Mouse (Mus musculus): ENCODE data around the gene Foxj3.
"Not testable (repeated sequence)": the region's sequence is repeated elsewhere in the genome, so short reads cannot be mapped to it uniquely, and the experiment has no call there.

Gene Foxj3

DNA sequence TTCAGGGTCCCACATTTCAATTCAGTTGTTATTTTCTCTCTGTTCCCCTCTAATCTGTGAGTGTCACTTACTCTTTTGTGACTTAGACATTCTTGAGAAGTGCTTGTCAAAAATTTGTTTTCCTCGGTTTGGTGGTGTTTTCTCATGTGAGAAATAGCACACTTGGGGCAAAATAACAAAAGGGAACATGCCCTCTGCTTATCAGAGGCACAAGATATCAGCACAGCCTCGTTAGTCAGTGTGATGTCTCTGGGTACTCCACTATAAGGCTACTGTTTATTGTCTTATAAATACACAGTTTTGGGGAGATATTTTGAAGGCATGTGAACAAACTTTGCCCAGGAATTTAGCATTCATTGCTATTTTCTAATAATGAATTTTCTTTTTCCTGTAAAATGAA lies 37.7 kb downstream of the Foxj3 start:
- no peak for DNase-seq

GRCm38 (mm10) chr4:119575459-119575858 lies 38.7 kb downstream of the Foxj3 start:
- no peak for DNase-seq

DNA sequence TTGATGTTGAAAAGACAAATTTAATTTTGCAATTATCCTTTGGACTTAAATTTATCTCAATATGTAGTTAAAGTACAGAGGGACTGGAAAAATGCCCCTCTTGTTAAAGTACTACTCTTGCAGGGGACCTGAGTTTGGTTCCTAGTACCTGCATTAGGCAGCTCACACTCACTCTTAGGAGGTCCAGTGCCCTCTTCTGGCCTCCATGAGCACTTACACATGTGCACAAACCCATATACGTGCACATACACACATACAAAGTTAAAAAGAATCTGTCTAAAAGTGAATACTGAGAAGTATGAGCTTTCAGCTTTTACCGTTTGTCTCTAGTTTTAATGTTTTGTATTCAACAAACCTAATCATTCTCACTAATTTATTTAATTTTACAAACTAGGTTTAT lies 51.2 kb downstream of the Foxj3 start:
- DNase-seq, result no peak

DNA sequence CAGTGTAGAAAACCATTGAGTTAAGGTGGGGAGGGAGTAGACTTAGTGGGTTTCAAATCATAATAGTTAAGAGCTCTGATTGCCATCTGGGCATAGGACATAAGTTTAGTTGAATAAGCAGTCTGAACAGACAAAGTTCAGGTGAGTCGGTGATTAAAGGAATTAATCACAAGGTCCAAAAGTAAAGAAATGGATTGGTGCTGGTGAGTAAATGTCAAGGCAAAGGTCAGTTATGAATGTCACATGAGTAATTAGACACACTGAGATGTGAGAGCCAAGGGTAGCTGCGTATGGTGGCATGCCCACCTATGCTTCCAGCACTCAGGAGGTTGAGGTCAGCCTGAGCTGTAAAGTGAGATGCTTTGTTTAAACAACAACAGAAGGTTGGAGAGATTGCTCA lies 52.6 kb downstream of the Foxj3 start:
- DNase-seq, result no peak

DNA sequence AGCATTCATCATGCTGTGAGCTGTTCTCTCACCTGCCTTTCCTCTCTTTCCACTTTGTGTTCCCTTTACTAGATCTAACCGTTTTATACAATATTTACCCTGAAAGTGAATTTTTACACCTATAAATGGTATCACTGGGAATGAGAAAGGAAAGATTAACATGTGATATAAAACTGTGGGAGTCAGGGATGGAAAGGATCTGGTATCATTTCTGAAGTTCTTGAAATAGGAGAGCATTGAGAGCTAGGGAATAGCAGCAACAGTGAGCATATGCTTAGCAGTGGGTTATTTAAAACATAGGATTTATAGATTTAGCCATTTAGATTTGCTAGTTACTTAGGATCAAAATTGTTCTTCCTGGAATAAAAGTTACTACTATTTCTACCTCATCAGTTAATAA lies 53.2 kb downstream of the Foxj3 start:
- DNase-seq, result no peak

DNA sequence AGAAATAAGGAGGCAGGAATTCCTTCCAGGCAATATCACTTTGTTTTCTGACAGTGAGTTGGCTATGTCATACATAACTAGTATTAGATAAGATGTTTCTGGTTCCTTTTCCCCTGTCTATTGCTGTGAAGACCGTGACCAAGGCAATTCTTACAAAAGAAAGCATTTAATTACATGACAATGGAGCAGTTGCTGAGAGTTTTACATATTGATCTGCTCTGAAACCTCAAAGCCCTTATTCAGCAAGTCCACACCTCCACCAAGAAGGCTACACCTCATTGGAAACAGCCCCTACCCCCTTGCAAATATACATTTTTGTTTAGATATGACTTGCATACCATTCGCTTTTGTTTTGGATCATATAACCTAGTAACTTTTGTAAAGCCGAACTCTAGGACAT lies 55.7 kb downstream of the Foxj3 start:
- DNase-seq, result no peak

DNA sequence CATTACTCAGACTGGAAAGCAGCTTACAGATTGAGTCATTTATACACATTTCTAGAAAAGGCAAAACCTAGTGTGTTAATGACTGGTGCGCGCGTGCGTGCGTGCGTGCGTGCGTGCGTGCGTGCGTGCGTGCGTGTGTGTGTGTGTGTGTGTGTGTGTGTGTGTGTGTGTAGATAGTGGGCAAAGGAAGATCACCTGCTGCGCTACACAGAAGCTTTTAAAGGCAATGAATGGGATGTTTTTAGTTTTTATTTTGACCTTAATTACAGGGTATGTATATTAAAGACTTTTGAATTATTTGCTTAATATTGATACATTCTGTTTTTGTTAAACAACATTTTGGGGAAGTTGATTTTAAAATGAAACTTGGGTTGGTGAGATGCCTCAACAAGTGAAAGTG lies 57.5 kb downstream of the Foxj3 start:
- no peak for DNase-seq

- no peak for DNase-seq
These were observed 62.8 kb downstream of the Foxj3 start for GRCm38 (mm10) chr4:119599605-119600004.

GRCm38 (mm10) chr4:119609488-119609887 lies 72.7 kb downstream of the Foxj3 start:
- no peak for DNase-seq

DNA sequence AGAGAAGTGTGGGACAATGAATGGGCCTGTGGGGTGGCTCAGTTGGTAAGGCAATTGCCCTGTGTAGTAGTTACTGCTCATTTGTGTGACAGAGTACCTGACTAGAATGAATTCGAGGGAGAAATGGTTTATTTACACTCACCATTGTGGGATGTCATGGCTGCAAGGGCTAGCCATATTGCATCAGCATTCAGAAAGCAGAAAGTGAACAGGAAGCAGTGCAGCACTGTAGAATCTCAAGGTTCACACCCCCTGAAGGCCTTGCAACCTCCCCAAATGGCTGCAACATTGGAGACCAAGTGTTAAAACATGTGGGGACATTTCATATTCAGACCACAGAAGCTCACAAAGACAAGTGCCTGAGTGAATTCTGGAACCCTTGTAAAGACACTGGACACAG lies 77.3 kb downstream of the Foxj3 start:
- no peak for DNase-seq

- no peak for DNase-seq
These were observed 77.9 kb downstream of the Foxj3 start for GRCm38 (mm10) chr4:119614724-119615123.

DNA sequence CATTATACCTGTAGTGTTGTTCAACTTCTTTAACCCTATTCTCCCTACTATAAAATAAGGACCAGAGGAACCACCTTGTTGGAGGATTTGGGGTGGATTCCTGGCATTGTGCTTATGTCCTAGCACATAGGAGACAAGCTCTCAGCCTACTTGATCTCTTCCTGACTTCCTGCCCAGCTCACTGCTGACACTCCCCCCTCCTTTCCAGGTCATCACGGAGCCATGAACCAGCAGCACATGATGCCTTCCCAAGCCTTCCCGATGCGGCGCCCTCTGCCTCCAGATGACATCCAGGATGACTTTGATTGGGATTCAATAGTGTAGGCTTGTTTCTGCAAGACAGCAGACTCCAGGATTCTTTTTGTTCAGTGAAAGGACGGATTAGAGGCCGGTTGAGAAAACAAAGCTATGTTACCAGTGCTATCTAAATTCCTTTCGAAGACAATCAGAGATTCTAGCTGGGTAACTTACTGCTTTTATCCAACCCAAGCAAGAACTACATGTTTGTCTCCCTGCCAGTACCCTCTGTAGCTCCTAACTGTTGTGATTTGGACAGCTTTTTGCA lies 89.4 kb downstream of the Foxj3 start:
- peak; percentile 36 for DNase-seq

- no peak for DNase-seq
These were observed 90.1 kb downstream of the Foxj3 start for GRCm38 (mm10) chr4:119626876-119627275.

GRCm38 (mm10) chr4:119627317-119627716 lies 90.5 kb downstream of the Foxj3 start:
- DNase-seq, result no peak

DNA sequence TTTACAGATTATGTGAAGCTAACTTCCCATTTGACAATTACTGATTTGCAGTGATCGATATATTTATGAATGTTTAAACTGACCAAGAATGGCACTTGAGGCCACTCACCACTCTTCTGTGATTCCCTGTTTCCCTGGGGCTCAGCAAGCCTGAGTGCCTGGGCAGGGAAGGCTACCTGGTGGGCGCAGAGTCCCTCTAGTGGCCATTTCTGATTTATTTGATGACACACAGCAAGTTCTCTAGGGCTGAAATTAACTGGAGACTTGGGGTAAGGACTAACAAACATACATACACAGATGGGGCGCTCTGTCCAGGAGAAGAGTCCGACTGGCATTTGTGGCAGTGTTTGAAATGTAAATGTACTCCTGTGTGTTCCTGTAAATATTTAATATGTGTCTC lies 91.6 kb downstream of the Foxj3 start:
- not testable (repeated sequence) for DNase-seq

GRCm38 (mm10) chr4:119631115-119631919 lies 94.5 kb downstream of the Foxj3 start:
- DNase-seq, result peak; percentile 41

DNA sequence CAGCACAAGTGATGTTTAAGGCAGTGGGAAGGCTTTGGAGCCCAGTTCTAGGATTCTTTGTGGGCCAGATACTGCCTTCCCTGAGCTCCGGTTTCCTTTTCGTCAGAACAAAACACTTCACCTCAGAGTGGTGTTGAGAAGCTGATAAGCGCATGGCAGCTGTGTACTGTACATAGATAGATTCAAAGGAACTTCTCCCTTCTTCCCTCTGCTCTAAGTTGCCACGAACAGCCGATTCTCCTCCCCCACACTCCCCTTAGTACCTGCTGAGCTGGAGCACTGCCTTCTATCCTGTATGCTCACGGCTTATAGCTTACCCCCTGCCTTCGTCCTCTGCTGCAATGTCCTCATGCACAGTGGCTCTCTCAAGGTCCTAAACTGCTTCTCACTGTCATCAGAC lies 95.9 kb downstream of the Foxj3 start:
- DNase-seq, result no peak

DNA sequence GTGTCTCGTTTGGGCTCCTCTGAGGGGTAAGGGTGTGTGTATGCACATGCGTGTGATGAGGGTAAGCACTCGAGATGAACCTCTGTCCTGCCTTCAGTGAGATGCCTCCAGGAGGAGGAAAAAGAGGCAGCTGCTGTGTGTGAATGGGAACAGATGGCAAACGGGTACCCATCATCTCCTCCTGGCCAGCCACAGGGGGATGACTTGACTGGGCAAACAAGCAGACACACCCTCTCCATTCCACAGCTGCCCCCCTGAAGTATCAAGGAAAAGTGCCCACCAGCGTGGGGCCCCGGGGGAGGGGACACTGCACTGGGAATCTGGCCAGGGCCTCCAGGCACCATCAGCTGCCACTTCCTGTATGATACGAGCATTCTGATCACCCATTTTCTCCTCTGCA lies 96.5 kb downstream of the Foxj3 start:
- DNase-seq, result peak; percentile 67

GRCm38 (mm10) chr4:119633948-119634347 lies 97.1 kb downstream of the Foxj3 start:
- no peak for DNase-seq

GRCm38 (mm10) chr4:119634908-119635660 lies 98.3 kb downstream of the Foxj3 start:
- no peak for DNase-seq

- DNase-seq, result no peak
These were observed 98.9 kb downstream of the Foxj3 start for GRCm38 (mm10) chr4:119635686-119636085.

GRCm38 (mm10) chr4:119636731-119637130 lies 99.9 kb downstream of the Foxj3 start:
- DNase-seq, result no peak

GRCm38 (mm10) chr4:119637176-119637845 lies 100.5 kb downstream of the Foxj3 start, which contains the start of gene Guca2a:
Guca2a (plus strand) TSS chr4:119637704.
- DNase-seq, result no peak
